Mouse (Mus musculus): ENCODE data around the gene Tmem47. TPM values are rescaled to one million over a fixed set of nuclear protein-coding genes. Genes with fewer than 3 reads are reported as not detected.

Gene Tmem47
- polyA plus RNA-seq, 1 experiment from 2014 or later = 33.3 TPM

- no peak for ATAC-seq (ENCODE audit: low read depth)
- Histone ChIP-seq H3K27me3 (replicated peaks; ENCODE audit: control insufficient read depth, insufficient read depth, low read length) (no peaks in the 10 kb centered on the region), H3K9me3 (ENCODE audit: control insufficient read depth, low read length) (no peaks in the 10 kb centered on the region), H3K4me3 (ENCODE audit: low read depth, low read length) (no peak overlapping the region), H3K36me3 (ENCODE audit: control insufficient read depth, insufficient read depth, low read length) (no peaks in the 10 kb centered on the region), H3K4me2 (ENCODE audit: low read depth, low read length) (no peak overlapping the region), H3K27ac (replicated peaks; ENCODE audit: low read depth, low read length) (no peak overlapping the region), H3K9ac (ENCODE audit: low read depth, low read length) (no peak overlapping the region), H3K4me1 (ENCODE audit: control insufficient read depth, insufficient read depth, low read length) (no peaks in the 10 kb centered on the region)
- DNase-seq (ENCODE audit: low spot score) = no peak
- 56% methylated on average over 1 of the region's 1 CpGs for WGBS
Measured at GRCm38 (mm10) chrX:81147416-81147815, 76.9 kb downstream of the Tmem47 start.

Measured in embryonic facial prominence, embryonic 14.5 days (tissue).